Mouse (Mus musculus): ENCODE data around the gene Pde10a.

DNA sequence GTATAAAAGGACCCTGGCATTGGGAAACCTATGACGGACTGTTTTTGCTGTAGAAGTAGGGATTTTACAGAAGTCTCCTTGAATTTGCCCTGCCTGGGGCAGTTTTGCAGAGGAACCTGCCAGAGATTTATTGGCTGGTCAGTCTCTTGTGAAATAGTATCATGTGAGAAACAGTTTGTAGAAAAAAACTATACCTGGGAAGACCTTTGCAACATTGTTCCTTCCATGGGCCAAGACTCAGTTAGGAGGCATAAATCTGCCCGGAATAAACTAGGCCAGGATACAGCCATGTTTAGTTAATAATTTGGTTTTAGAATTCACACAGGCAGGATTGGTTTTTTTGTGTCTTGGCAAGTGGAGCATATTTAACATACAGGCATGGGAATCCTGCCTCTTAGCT is 458.4 kb downstream of the Pde10a start:
- TF ChIP-seq FLI1 (IDR thresholded peaks at IDR 0.05; ENCODE audit: low read length) = no peak
- no peak for TF ChIP-seq GATA1 (IDR thresholded peaks at IDR 0.05; ENCODE audit: borderline replicate concordance, low read length)

All from megakaryocyte, embryonic 14.5 days (primary cell).